Mouse (Mus musculus) small intestine, adult 2 months (tissue): ENCODE data around the gene Pde7b. TPM values are rescaled to one million over a fixed set of nuclear protein-coding genes. Genes with fewer than 3 reads are reported as not detected.
A peak's percentile ranks its signal among the peaks of the same experiment; 100 is the strongest.

Experiments
- H3K27ac ChIP-seq: fragments of 200-500 bp; 2 replicates; pipeline ENCODE4 v1.5.1; 2012; ENCODE audit warnings: low read depth, low read length, control low read depth, inconsistent platforms; ENCODE audit not compliant: insufficient read depth
- H3K27me3 ChIP-seq: fragments of 200-500 bp; 2 replicates; pipeline ENCODE4 v1.6.1; 2012; ENCODE audit warnings: mild to moderate bottlenecking, moderate library complexity, low read length, inconsistent platforms; ENCODE audit not compliant: control insufficient read depth, insufficient read depth
- H3K36me3 ChIP-seq: fragments of 200-500 bp; 2 replicates; pipeline ENCODE4 v1.6.1; 2012; ENCODE audit warnings: mild to moderate bottlenecking, low read length, control low read depth, inconsistent platforms; ENCODE audit not compliant: control insufficient read depth, insufficient read depth
- H3K4me1 ChIP-seq: fragments of 200-500 bp; 2 replicates; pipeline ENCODE4 v1.6.1; 2012; ENCODE audit warnings: low read length, inconsistent platforms, mixed read lengths; ENCODE audit not compliant: control insufficient read depth, insufficient read depth, insufficient read length
- H3K4me3 ChIP-seq: fragments of 200-500 bp; 2 replicates; pipeline ENCODE4 v1.5.1; 2012; ENCODE audit warnings: low read depth, mild to moderate bottlenecking, control low read depth, inconsistent platforms, low read length, moderate library complexity
- CTCF ChIP-seq: fragments of 200-500 bp; IDR thresholded peaks from 2 replicates; pipeline ENCODE4 v1.5.1; 2012; ENCODE audit warnings: low read depth, mild to moderate bottlenecking, control low read depth, inconsistent platforms, low read length, moderate library complexity, mixed read lengths; ENCODE audit not compliant: insufficient replicate concordance, insufficient read length; ENCODE audit errors: extremely low read depth
- POLR2A ChIP-seq: fragments of 200-500 bp; IDR thresholded peaks from 2 replicates; pipeline ENCODE4 v1.6.1; 2012; ENCODE audit warnings: low read depth, mild to moderate bottlenecking, control low read depth, inconsistent platforms, low read length, moderate library complexity
- WGBS: fragments of 180-500 bp; shearing (Covaris S2); methylation state at CpG from one replicate; pipeline ENCODE4 v1.1.7; 2018; 5-methylcytosine and 5-hydroxymethylcytosine counted together
- polyA plus RNA-seq: library from polyadenylated mRNA; depleted of rRNA; stranded (reverse); fragments of >200 nt; gene quantifications from 2 replicates; pipeline ENCODE4 v1.2.3, GENCODE M21; 2012

Gene Pde7b
- polyA plus RNA-seq, 1 experiment = 2.7 TPM

DNA sequence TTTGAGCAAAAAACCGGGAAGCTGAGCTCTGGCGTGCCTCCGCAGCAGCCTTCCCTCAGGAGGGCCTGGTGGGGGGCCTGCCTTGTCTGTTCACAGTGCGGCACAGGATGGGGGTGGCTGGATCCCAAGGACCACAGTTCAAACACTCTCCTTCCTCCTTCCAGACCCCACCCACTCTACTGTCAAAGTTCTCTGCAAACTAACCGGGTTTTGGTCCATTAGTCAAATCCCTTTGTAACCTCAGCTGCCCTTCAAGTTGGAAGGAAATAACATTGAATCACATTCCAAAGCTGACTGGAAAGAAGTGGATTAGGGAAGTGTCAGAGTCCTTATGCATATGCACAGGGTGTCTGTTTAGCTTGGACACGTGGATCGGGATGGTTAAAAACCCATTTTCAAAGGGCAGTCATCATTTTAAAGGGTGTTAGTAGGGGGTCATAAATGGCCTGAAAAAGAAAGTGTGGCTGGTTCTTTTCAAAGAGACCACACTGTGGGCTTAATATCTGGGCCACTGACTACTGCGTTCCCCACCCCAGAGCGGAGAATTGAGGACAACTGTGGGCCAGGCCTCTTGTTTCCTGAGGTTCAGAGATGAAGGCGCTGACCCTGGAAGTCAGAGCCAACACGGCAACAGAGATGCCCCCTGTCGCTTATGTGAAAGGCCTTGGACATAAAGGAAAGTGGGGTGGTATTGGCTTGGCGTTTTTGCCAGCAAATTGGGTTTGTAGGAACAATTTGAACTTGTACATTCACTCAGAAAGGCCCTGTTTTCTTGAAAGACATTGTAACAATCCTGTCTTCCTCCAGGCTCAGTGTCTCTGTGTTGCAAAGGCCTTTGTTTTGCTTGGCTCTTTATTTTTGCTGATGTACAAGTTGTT is 175.8 kb downstream of the Pde7b start:
- H3K27me3 ChIP-seq = no peaks in the 10 kb centered on the region
- 0 out of 2 replicates have a peak overlapping the region, but pooled peaks have one; percentile 47 for H3K4me3 ChIP-seq
- H3K36me3 ChIP-seq = no peaks in the 10 kb centered on the region
- 67% methylated on average over 13 of the region's 13 CpGs for WGBS
- peak overlapping the region; percentile 32 for H3K27ac ChIP-seq
- TF ChIP-seq POLR2A (no peak), CTCF (no peak)
- H3K4me1 ChIP-seq = peaks cover 10% of the 10 kb centered on the region

GRCm38 (mm10) chr10:20547951-20548551 is 176.8 kb downstream of the Pde7b start:
- peak overlapping the region; percentile 47 for H3K4me3 ChIP-seq
- H3K36me3 ChIP-seq = no peaks in the 10 kb centered on the region
- H3K27ac ChIP-seq = peak overlapping the region; percentile 30
- no peaks in the 10 kb centered on the region for H3K27me3 ChIP-seq
- TF ChIP-seq CTCF (no peak), POLR2A (no peak)
- H3K4me1 ChIP-seq = peaks cover 10% of the 10 kb centered on the region
- 4% methylated on average over 19 of the region's 19 CpGs for WGBS

DNA sequence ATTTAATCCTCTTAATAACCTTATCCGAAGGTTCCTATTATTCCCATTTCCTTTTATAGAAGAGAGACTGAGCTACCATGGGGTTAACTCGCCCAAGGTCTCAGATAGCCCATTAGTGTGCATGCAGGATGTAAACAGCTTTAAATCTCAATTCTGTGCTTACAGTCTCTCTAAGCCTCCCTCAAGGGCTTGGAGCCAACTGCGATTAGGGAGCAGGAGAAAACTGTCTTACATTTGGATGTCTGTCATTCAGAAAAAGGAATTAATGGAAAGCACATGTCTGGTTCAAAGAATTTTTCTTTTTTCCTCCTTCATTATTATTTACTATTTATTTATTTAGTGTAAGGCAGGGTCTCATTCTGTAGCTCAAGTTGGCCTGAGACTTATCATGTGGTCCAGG is 181.8 kb downstream of the Pde7b start:
- Histone ChIP-seq H3K36me3 (no peaks in the 10 kb centered on the region), H3K27me3 (no peaks in the 10 kb centered on the region), H3K27ac (no peak overlapping the region), H3K4me3 (no peak overlapping the region), H3K4me1 (peaks cover 5% of the 10 kb centered on the region)
- 74% methylated on average over 3 of the region's 3 CpGs for WGBS
- TF ChIP-seq POLR2A = no peak
- TF ChIP-seq CTCF = no peak

DNA sequence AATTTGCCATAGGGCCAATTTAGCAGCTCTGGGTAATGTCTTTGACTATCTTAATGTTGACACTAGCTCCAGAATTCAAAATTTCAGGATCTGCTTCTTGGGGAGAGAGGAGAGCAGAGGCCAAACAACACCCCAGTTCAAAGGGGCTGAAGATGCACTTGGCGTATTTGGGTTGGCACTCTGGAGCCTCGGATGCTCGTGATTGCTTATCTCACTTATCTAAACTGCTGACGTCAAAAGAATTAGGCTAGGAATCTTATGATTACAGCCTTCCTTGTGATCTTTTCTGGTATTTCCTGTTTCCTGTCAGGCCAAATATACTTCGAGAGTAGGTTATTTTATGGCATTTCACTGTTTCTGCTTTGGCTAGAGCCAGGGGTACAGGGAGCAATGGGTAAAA is 191.1 kb downstream of the Pde7b start:
- 12% methylated on average over 5 of the region's 5 CpGs for WGBS
- Histone ChIP-seq H3K4me1 (peaks cover 6% of the 10 kb centered on the region; the same call in 1 of the 2 replicates), H3K27ac (peak overlapping the region; percentile 46; the same call in 1 of the 2 replicates), H3K36me3 (no peaks in the 10 kb centered on the region), H3K4me3 (no peak overlapping the region), H3K27me3 (no peaks in the 10 kb centered on the region)
- no peak for TF ChIP-seq CTCF
- TF ChIP-seq POLR2A = no peak

GRCm38 (mm10) chr10:20531921-20532320 is 193.0 kb downstream of the Pde7b start:
- H3K27me3 ChIP-seq = no peaks in the 10 kb centered on the region
- peaks cover 6% of the 10 kb centered on the region; the same call in 1 of the 2 replicates for H3K4me1 ChIP-seq
- 76% methylated on average over 5 of the region's 5 CpGs for WGBS
- H3K36me3 ChIP-seq = no peaks in the 10 kb centered on the region
- H3K27ac ChIP-seq = no peak overlapping the region
- TF ChIP-seq CTCF = no peak
- TF ChIP-seq POLR2A = no peak
- H3K4me3 ChIP-seq = no peak overlapping the region

GRCm38 (mm10) chr10:20528544-20529411 is 196.1 kb downstream of the Pde7b start:
- WGBS = 69% methylated on average over 20 of the region's 20 CpGs
- Histone ChIP-seq H3K27me3 (no peaks in the 10 kb centered on the region), H3K4me1 (peaks cover under 1% of the 10 kb centered on the region; the same call in 1 of the 2 replicates), H3K36me3 (no peaks in the 10 kb centered on the region), H3K4me3 (no peak overlapping the region), H3K27ac (no peak overlapping the region)
- TF ChIP-seq CTCF (no peak), POLR2A (no peak)
